Mouse (Mus musculus): Measurements from ENCODE around the gene Zfp706.

DNA sequence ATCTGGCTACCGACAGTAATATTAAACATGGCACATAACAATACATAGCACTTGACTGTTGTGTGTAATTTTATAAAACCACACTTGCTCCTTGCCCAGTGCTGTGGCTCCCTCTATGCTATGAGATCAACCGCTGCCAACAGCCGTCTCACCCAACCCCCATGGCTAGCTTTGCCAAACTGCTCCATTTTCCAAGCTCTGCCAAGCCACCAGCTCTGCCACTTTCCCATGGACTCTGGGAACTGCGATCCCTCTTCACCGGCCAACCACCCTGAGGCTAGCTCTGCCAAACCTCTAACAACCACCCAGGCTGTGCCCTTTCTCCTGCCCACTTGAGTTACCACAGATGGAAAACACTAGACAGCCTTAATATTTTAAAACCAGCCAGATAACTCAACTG lies 33.6 kb upstream of the Zfp706 start:
- TF ChIP-seq TAL1 (IDR thresholded peaks at IDR 0.05; ENCODE audit: low read length) (no peak), GATA1 (IDR thresholded peaks at IDR 0.05; ENCODE audit: low read length) (no peak)
